Mouse (Mus musculus) activated CD4-positive, CD25-positive, alpha-beta regulatory T cell, adult 4 months (primary cell): ENCODE results near the gene Tex12. TPM values are rescaled to one million over a fixed set of nuclear protein-coding genes. Genes with fewer than 3 reads are reported as not detected.

Source experiments
- ATAC-seq: one replicate; pipeline ENCODE4 v1.8.0; 2017
- polyA plus RNA-seq, 2 experiments: library from polyadenylated mRNA; unstranded; fragments of 100-300 nt; shearing (Covaris generic); gene quantifications; one replicate each; pipeline ENCODE4 v1.2.1; 2017

Tex12 gene
- polyA plus RNA-seq, 2 experiments from 2014 or later = not detected

GRCm38 (mm10) chr9:50507570-50507969 is 53.6 kb downstream of the Tex12 start:
- ATAC-seq = no peak

Other genes with a start within 250 kb of the Tex12 start
- 100 to 1,000 TPM; 286 to 599 TPM for gene Rpl10-ps3, start 216.4 kb downstream of the Tex12 start, polyA plus RNA-seq
- gene Plet1, start 66.8 kb downstream of the Tex12 start, polyA plus RNA-seq = under 1 TPM in 1 of 2 experiments, not detected in 1; 0.20 TPM
- gene Pts, start 32.6 kb downstream of the Tex12 start, polyA plus RNA-seq = 100 to 1,000 TPM; 117 to 121 TPM
- gene Il18, start 6.5 kb downstream of the Tex12 start, polyA plus RNA-seq = 1 to 10 TPM; 3.4 to 3.9 TPM
- gene Bco2, start 6.1 kb downstream of the Tex12 start, polyA plus RNA-seq = under 1 TPM; 0.45 to 0.56 TPM
- gene Sdhd, start 42.5 kb upstream of the Tex12 start, polyA plus RNA-seq = 100 to 1,000 TPM; 176 to 199 TPM
- gene Timm8b, start 42.6 kb upstream of the Tex12 start, polyA plus RNA-seq = 100 to 1,000 TPM; 118 to 128 TPM
- gene Pih1d2, start 56.0 kb upstream of the Tex12 start, polyA plus RNA-seq = under 1 TPM; 0.36 to 0.43 TPM
- 10 to 100 TPM; 19.5 to 27.7 TPM for gene Nkapd1, start 56.1 kb upstream of the Tex12 start, polyA plus RNA-seq
- gene Dlat, start 98.5 kb upstream of the Tex12 start, polyA plus RNA-seq = 10 to 100 TPM; 15.8 to 18.2 TPM
- under 1 TPM in 1 of 2 experiments, not detected in 1; 0.60 TPM for gene Dixdc1, start 178.2 kb upstream of the Tex12 start, polyA plus RNA-seq
- gene 2310030G06Rik, start 185.2 kb upstream of the Tex12 start, polyA plus RNA-seq = not detected
- gene Cryab, start 190.0 kb upstream of the Tex12 start, polyA plus RNA-seq = 1 to 10 TPM; 3.7 to 4.5 TPM
- gene Hspb2, start 191.0 kb upstream of the Tex12 start, polyA plus RNA-seq = 1 to 10 TPM in 1 of 2 experiments, not detected in 1; 1.3 TPM
- gene Fdxacb1, start 206.9 kb upstream of the Tex12 start, polyA plus RNA-seq = 1 to 10 TPM; 6.5 to 7.5 TPM
- 1 to 10 TPM; 7.4 to 7.9 TPM for gene Alg9, start 213.7 kb upstream of the Tex12 start, polyA plus RNA-seq
- 10 to 100 TPM; 14.1 to 16.4 TPM for gene 1110032A03Rik, start 214.2 kb upstream of the Tex12 start, polyA plus RNA-seq